Mouse (Mus musculus) testis, adult 2 months (tissue): Measurements from ENCODE around the gene Kif16b.

Experiments used
- CTCF ChIP-seq: fragments of 200-500 bp; IDR thresholded peaks from 2 replicates; pipeline ENCODE4 v1.5.1; 2012; ENCODE audit warnings: low read depth, mild to moderate bottlenecking, inconsistent platforms, low read length, moderate library complexity; ENCODE audit not compliant: control insufficient read depth, insufficient read depth, insufficient replicate concordance
- POLR2A ChIP-seq: fragments of 200-500 bp; IDR thresholded peaks from 2 replicates; pipeline ENCODE4 v1.6.1; 2012; ENCODE audit warnings: low read depth, mild to moderate bottlenecking, inconsistent platforms, low read length, moderate library complexity; ENCODE audit not compliant: control insufficient read depth

- no peak for TF ChIP-seq CTCF
- TF ChIP-seq POLR2A: no peak
Measured at GRCm38 (mm10) chr2:142879257-142879818, 22.0 kb downstream of the Kif16b start.
